Mouse (Mus musculus): ENCODE measurements at regions not wholly inside any gene's neighbourhood (a gene's known extent, or its start where the extent isn't known, plus 50 kb on each side); places are given as distances from the start of the nearest gene placed in this dataset.

GRCm38 (mm10) chr5:85753109-85753508, 312.3 kb downstream of the Cenpc1 start:
- H3K4me2 ChIP-seq (ENCODE audit: low read depth, low read length, severe bottlenecking): no peak overlapping the region
- ATAC-seq (replicated peaks; ENCODE audit: low FRiP score): no peak
- H3K27me3 ChIP-seq (ENCODE audit: control insufficient read depth, insufficient read depth, low read length): no peaks in the 10 kb centered on the region
- no peaks in the 10 kb centered on the region for H3K9me3 ChIP-seq (ENCODE audit: control insufficient read depth, low read length)
- H3K4me3 ChIP-seq (ENCODE audit: low read depth, low read length): no peak overlapping the region
- no peaks in the 10 kb centered on the region for H3K36me3 ChIP-seq (ENCODE audit: control insufficient read depth, insufficient read depth, low read length)
- no peak overlapping the region for H3K27ac ChIP-seq (ENCODE audit: low read depth, low read length)
- no peak overlapping the region for H3K9ac ChIP-seq (ENCODE audit: low read length)
- WGBS: 76% methylated on average over 3 of the region's 3 CpGs
- H3K4me1 ChIP-seq (replicated peaks; ENCODE audit: control insufficient read depth, insufficient read depth, low read length): 0 out of 2 replicates have a peak, but pooled peaks cover 3% of the 10 kb centered on the region
- no peak for DNase-seq (ENCODE audit: low spot score)

- no peak overlapping the region for H3K9ac ChIP-seq (ENCODE audit: low read length)
- ATAC-seq (replicated peaks; ENCODE audit: low FRiP score): no peak
- DNase-seq (ENCODE audit: low spot score): no peak
These were observed 313.7 kb downstream of the Cenpc1 start for GRCm38 (mm10) chr5:85751649-85752048.

GRCm38 (mm10) chr5:85750893-85751292, 314.5 kb downstream of the Cenpc1 start:
- 70% methylated on average over 1 of the region's 1 CpGs for WGBS
- H3K9ac ChIP-seq (ENCODE audit: low read length): no peak overlapping the region
- H3K4me3 ChIP-seq (ENCODE audit: low read depth, low read length): no peak overlapping the region
- H3K9me3 ChIP-seq (ENCODE audit: control insufficient read depth, low read length): no peaks in the 10 kb centered on the region
- no peaks in the 10 kb centered on the region for H3K27me3 ChIP-seq (ENCODE audit: control insufficient read depth, insufficient read depth, low read length)
- no peak overlapping the region for H3K27ac ChIP-seq (ENCODE audit: low read depth, low read length)
- ATAC-seq (replicated peaks; ENCODE audit: low FRiP score): no peak
- no peak for DNase-seq (ENCODE audit: low spot score)
- 0 out of 2 replicates have a peak, but pooled peaks cover 3% of the 10 kb centered on the region for H3K4me1 ChIP-seq (replicated peaks; ENCODE audit: control insufficient read depth, insufficient read depth, low read length)
- no peak overlapping the region for H3K4me2 ChIP-seq (ENCODE audit: low read depth, low read length, severe bottlenecking)
- H3K36me3 ChIP-seq (ENCODE audit: control insufficient read depth, insufficient read depth, low read length): no peaks in the 10 kb centered on the region

More at GRCm38 (mm10) chr5:85751649-85752048, 313.7 kb downstream of the Cenpc1 start:
- no peak overlapping the region for H3K4me3 ChIP-seq (ENCODE audit: low read depth, low read length)
- no peaks in the 10 kb centered on the region for H3K36me3 ChIP-seq (ENCODE audit: control insufficient read depth, insufficient read depth, low read length)
- WGBS: 65% methylated on average over 2 of the region's 2 CpGs
- H3K27me3 ChIP-seq (ENCODE audit: control insufficient read depth, insufficient read depth, low read length): no peaks in the 10 kb centered on the region
- 0 out of 2 replicates have a peak, but pooled peaks cover 3% of the 10 kb centered on the region for H3K4me1 ChIP-seq (replicated peaks; ENCODE audit: control insufficient read depth, insufficient read depth, low read length)
- H3K4me2 ChIP-seq (ENCODE audit: low read depth, low read length, severe bottlenecking): no peak overlapping the region
- H3K9me3 ChIP-seq (ENCODE audit: control insufficient read depth, low read length): no peaks in the 10 kb centered on the region
- no peak overlapping the region for H3K27ac ChIP-seq (ENCODE audit: low read depth, low read length)

- 42% methylated on average over 3 of the region's 3 CpGs for WGBS
- Histone ChIP-seq H3K27me3 (ENCODE audit: control insufficient read depth, insufficient read depth, low read length) (no peaks in the 10 kb centered on the region), H3K4me2 (ENCODE audit: low read depth, low read length, severe bottlenecking) (no peak overlapping the region), H3K9ac (ENCODE audit: low read length) (no peak overlapping the region), H3K4me1 (replicated peaks; ENCODE audit: control insufficient read depth, insufficient read depth, low read length) (no peaks in the 10 kb centered on the region), H3K27ac (ENCODE audit: low read depth, low read length) (no peak overlapping the region), H3K36me3 (ENCODE audit: control insufficient read depth, insufficient read depth, low read length) (no peaks in the 10 kb centered on the region), H3K9me3 (ENCODE audit: control insufficient read depth, low read length) (no peaks in the 10 kb centered on the region), H3K4me3 (ENCODE audit: low read depth, low read length) (no peak overlapping the region)
- DNase-seq (ENCODE audit: low spot score) (no peak), ATAC-seq (replicated peaks; ENCODE audit: low FRiP score) (0 out of 2 replicates have a peak, but pooled peaks have one; percentile 62)
These were observed 335.8 kb downstream of the Cenpc1 start for GRCm38 (mm10) chr5:85729613-85730012.

- no peak overlapping the region for H3K9ac ChIP-seq (ENCODE audit: low read length)
- 0 out of 2 replicates have a peak, but pooled peaks have one; percentile 26 for ATAC-seq (replicated peaks; ENCODE audit: low FRiP score)
- no peaks in the 10 kb centered on the region for H3K9me3 ChIP-seq (ENCODE audit: control insufficient read depth, low read length)
- 63% methylated on average over 9 of the region's 9 CpGs for WGBS
- no peak for DNase-seq (ENCODE audit: low spot score)
- no peak overlapping the region for H3K27ac ChIP-seq (ENCODE audit: low read depth, low read length)
- no peak overlapping the region for H3K4me2 ChIP-seq (ENCODE audit: low read depth, low read length, severe bottlenecking)
- H3K4me3 ChIP-seq (ENCODE audit: low read depth, low read length): no peak overlapping the region
- H3K4me1 ChIP-seq (replicated peaks; ENCODE audit: control insufficient read depth, insufficient read depth, low read length): no peaks in the 10 kb centered on the region
- no peaks in the 10 kb centered on the region for H3K27me3 ChIP-seq (ENCODE audit: control insufficient read depth, insufficient read depth, low read length)
- H3K36me3 ChIP-seq (ENCODE audit: control insufficient read depth, insufficient read depth, low read length): no peaks in the 10 kb centered on the region
These were observed 358.0 kb downstream of the Cenpc1 start for GRCm38 (mm10) chr5:85707345-85707744.

- ATAC-seq (replicated peaks; ENCODE audit: low FRiP score) (peak; percentile 81), DNase-seq (ENCODE audit: low spot score) (no peak)
- H3K4me1 ChIP-seq (replicated peaks; ENCODE audit: control insufficient read depth, insufficient read depth, low read length): no peaks in the 10 kb centered on the region
- H3K9me3 ChIP-seq (ENCODE audit: control insufficient read depth, low read length): no peaks in the 10 kb centered on the region
- 23% methylated on average over 1 of the region's 1 CpGs for WGBS
- H3K9ac ChIP-seq (ENCODE audit: low read length): no peak overlapping the region
- H3K4me2 ChIP-seq (ENCODE audit: low read depth, low read length, severe bottlenecking): no peak overlapping the region
- H3K27ac ChIP-seq (ENCODE audit: low read depth, low read length): no peak overlapping the region
- no peaks in the 10 kb centered on the region for H3K36me3 ChIP-seq (ENCODE audit: control insufficient read depth, insufficient read depth, low read length)
- H3K27me3 ChIP-seq (ENCODE audit: control insufficient read depth, insufficient read depth, low read length): no peaks in the 10 kb centered on the region
- no peak overlapping the region for H3K4me3 ChIP-seq (ENCODE audit: low read depth, low read length)
These were observed 358.8 kb downstream of the Cenpc1 start for GRCm38 (mm10) chr5:85706598-85706997.

GRCm38 (mm10) chr5:85706084-85706483, 359.3 kb downstream of the Cenpc1 start:
- DNase-seq (ENCODE audit: low spot score) (no peak), ATAC-seq (replicated peaks; ENCODE audit: low FRiP score) (peak; percentile 73)
- Histone ChIP-seq H3K27ac (ENCODE audit: low read depth, low read length) (0 out of 2 replicates have a peak overlapping the region, but pooled peaks have one; percentile 39), H3K4me3 (ENCODE audit: low read depth, low read length) (no peak overlapping the region), H3K27me3 (ENCODE audit: control insufficient read depth, insufficient read depth, low read length) (no peaks in the 10 kb centered on the region), H3K9ac (ENCODE audit: low read length) (no peak overlapping the region), H3K4me1 (replicated peaks; ENCODE audit: control insufficient read depth, insufficient read depth, low read length) (no peaks in the 10 kb centered on the region), H3K9me3 (ENCODE audit: control insufficient read depth, low read length) (no peaks in the 10 kb centered on the region), H3K4me2 (ENCODE audit: low read depth, low read length, severe bottlenecking) (no peak overlapping the region), H3K36me3 (ENCODE audit: control insufficient read depth, insufficient read depth, low read length) (no peaks in the 10 kb centered on the region)
- WGBS: 8% methylated on average over 3 of the region's 3 CpGs

GRCm38 (mm10) chr5:85677872-85678271, 387.5 kb downstream of the Cenpc1 start:
- H3K4me3 ChIP-seq (ENCODE audit: low read depth, low read length): no peak overlapping the region
- H3K9me3 ChIP-seq (ENCODE audit: control insufficient read depth, low read length): no peaks in the 10 kb centered on the region
- H3K9ac ChIP-seq (ENCODE audit: low read length): no peak overlapping the region
- H3K36me3 ChIP-seq (ENCODE audit: control insufficient read depth, insufficient read depth, low read length): no peaks in the 10 kb centered on the region
- H3K27me3 ChIP-seq (ENCODE audit: control insufficient read depth, insufficient read depth, low read length): no peaks in the 10 kb centered on the region
- no peak overlapping the region for H3K27ac ChIP-seq (ENCODE audit: low read depth, low read length)
- WGBS: 88% methylated on average over 4 of the region's 4 CpGs
- H3K4me1 ChIP-seq (replicated peaks; ENCODE audit: control insufficient read depth, insufficient read depth, low read length): no peaks in the 10 kb centered on the region
- no peak for DNase-seq (ENCODE audit: low spot score)
- no peak for ATAC-seq (replicated peaks; ENCODE audit: low FRiP score)
- no peak overlapping the region for H3K4me2 ChIP-seq (ENCODE audit: low read depth, low read length, severe bottlenecking)

- DNase-seq (ENCODE audit: low spot score): no peak
- H3K4me2 ChIP-seq (ENCODE audit: low read depth, low read length, severe bottlenecking): no peak overlapping the region
- no peak overlapping the region for H3K27ac ChIP-seq (ENCODE audit: low read depth, low read length)
- no peak overlapping the region for H3K9ac ChIP-seq (ENCODE audit: low read length)
- H3K9me3 ChIP-seq (ENCODE audit: control insufficient read depth, low read length): no peaks in the 10 kb centered on the region
- no peaks in the 10 kb centered on the region for H3K27me3 ChIP-seq (ENCODE audit: control insufficient read depth, insufficient read depth, low read length)
- WGBS: 84% methylated on average over 1 of the region's 1 CpGs
- no peaks in the 10 kb centered on the region for H3K36me3 ChIP-seq (ENCODE audit: control insufficient read depth, insufficient read depth, low read length)
- H3K4me1 ChIP-seq (replicated peaks; ENCODE audit: control insufficient read depth, insufficient read depth, low read length): no peaks in the 10 kb centered on the region
- H3K4me3 ChIP-seq (ENCODE audit: low read depth, low read length): no peak overlapping the region
- no peak for ATAC-seq (replicated peaks; ENCODE audit: low FRiP score)
These were observed 394.3 kb downstream of the Cenpc1 start for GRCm38 (mm10) chr5:85671121-85671520.

Data from forebrain, embryonic 11.5 days (tissue).